Mouse (Mus musculus) G1E (cell line): ENCODE data around the gene Ugt1a5.

Source experiments
- CTCF ChIP-seq: IDR thresholded peaks from 2 replicates; pipeline ENCODE4 v1.5.1; 2012; ENCODE audit warnings: low read depth, low read length, inconsistent platforms, mixed read lengths
- GATA1 ChIP-seq: IDR thresholded peaks from 2 replicates; pipeline ENCODE4 v1.6.1; 2012; ENCODE audit warnings: borderline replicate concordance, low read length, inconsistent platforms, mixed read lengths
- GATA2 ChIP-seq: IDR thresholded peaks from 2 replicates; pipeline ENCODE4 v1.6.1; 2012; ENCODE audit warnings: low read depth, low read length, inconsistent platforms, borderline replicate concordance
- POLR2AphosphoS5 ChIP-seq: IDR thresholded peaks from 2 replicates; pipeline ENCODE4 v1.6.1; 2012; ENCODE audit warnings: low read depth, low read length, inconsistent platforms; ENCODE audit not compliant: insufficient replicate concordance
- TAL1 ChIP-seq: conservative IDR thresholded peaks from 2 replicates; pipeline ENCODE4 v1.6.1; 2012; ENCODE audit warnings: low read depth, low read length, inconsistent platforms, mixed read lengths

GRCm38 (mm10) chr1:88250023-88250422 lies 84.2 kb downstream of the Ugt1a5 start:
- TF ChIP-seq POLR2AphosphoS5 (no peak), CTCF (no peak), TAL1 (no peak), GATA1 (no peak), GATA2 (no peak)
